Mouse (Mus musculus) kidney, adult 2 months (tissue): ENCODE results near the gene Hbq1a.

Experiments
- CTCF ChIP-seq: fragments of 200-500 bp; conservative IDR thresholded peaks from 2 replicates; pipeline ENCODE4 v1.5.1; 2011; ENCODE audit warnings: low read depth, mild to moderate bottlenecking, control low read depth, low read length, moderate library complexity, mixed read lengths; ENCODE audit not compliant: insufficient read depth, insufficient read length
- POLR2A ChIP-seq: fragments of 200-500 bp; IDR thresholded peaks from one replicate; pipeline ENCODE4 v1.6.1; 2011; ENCODE audit warnings: low read depth, low read length, control low read depth

DNA sequence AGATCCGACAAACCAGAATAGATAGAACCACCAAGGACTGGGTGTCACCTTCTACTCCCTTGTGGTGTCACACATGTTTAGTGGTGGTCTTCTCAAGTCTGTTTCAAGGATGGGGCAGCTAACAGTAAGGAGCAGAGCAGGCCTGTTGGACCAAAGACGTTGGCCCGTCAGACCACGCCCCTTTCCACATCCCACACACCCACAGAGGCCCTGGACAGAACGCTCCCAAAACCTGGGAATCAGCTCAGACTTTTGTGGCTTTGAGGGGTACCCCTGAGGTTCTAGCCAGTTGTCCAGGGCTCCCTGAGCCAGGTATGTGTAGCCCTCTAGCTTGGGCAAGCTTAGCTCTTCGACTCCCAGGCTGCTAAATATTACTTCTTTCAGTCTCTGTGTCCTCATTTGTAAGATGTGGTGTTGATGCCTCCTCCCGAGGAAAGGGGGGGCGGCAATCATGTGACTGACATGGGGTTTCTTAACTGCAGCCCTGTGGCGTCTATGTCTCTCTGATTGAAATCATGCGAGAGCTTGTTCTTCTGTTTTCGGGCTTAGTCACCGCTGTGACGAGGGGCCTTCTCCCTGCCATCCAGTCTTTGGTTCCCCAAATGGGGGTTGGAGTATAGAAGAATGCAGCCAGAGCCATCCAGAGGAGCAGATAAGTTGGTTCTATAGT is 49.5 kb downstream of the Hbq1a start:
- TF ChIP-seq CTCF: no peak
- TF ChIP-seq POLR2A: no peak
